Mouse (Mus musculus) induced T-regulatory cell, adult 2 months (primary cell): ENCODE measurements around the gene Tfip11.
A peak's percentile ranks its signal among the peaks of the same experiment; 100 is the strongest.

Experiments
- DNase-seq: peaks from one replicate; pipeline ENCODE4 v3.0.0-alpha.2; 2012; ENCODE audit warnings: low read depth

Gene Tfip11

DNA sequence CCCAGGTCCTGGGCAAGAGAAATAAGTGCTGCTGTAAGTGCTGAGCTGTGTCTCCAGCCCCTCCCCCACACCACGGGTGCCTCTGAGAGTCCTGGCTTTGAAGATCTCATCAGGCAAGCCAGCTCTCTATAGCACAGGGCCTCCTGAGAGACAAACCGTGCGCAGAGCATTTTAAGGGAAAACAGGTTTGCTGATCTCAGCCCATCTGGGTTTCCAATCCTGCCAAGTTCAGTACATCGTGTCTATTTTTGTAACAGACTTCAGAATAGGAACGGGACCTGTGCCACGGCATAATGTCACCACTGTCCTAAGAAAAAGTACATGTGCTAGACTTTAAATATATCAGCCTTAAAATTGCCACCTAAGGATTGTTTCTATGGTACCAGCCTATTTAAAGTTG, 5.2 kb upstream of the Tfip11 start:
- no peak for DNase-seq

DNA sequence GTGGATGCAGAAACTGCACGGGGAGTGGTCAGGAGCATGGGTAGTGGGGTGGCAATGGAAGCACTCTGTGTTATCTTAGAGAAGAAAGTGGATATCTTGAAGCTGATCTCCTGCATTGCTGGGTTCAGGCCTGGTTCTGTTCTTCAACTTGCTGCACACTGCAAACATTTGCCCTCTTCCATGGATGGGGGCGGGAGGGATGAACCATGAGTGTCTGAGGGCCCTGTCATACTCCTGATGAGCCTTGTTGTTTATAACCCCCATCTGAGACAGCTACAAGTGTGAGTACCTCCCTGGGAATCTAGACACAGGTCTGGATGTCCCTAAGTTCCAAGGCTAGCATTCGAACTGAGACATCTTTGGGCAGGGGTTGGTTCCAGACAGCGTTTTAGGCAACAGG, 4.8 kb upstream of the Tfip11 start:
- no peak for DNase-seq

DNA sequence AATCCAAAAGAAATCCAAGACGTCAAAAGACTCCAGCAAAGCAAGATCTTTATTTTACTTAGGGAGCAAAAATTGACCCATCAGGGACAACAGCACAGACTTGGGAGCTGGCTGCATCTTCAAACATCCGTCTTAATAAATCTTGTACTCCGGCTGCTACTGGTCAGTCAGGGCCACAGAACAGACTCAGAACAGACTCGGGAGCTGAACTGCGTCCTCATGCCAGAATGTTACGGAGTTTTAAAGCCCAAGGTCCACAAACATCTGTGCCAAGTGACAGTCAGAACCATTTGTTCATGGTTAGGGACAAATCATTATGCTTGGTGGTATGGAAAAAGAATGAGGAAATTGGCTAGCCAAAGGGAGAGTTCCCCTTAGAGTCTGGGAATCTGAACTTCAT, 2.9 kb upstream of the Tfip11 start:
- DNase-seq, result no peak

DNA sequence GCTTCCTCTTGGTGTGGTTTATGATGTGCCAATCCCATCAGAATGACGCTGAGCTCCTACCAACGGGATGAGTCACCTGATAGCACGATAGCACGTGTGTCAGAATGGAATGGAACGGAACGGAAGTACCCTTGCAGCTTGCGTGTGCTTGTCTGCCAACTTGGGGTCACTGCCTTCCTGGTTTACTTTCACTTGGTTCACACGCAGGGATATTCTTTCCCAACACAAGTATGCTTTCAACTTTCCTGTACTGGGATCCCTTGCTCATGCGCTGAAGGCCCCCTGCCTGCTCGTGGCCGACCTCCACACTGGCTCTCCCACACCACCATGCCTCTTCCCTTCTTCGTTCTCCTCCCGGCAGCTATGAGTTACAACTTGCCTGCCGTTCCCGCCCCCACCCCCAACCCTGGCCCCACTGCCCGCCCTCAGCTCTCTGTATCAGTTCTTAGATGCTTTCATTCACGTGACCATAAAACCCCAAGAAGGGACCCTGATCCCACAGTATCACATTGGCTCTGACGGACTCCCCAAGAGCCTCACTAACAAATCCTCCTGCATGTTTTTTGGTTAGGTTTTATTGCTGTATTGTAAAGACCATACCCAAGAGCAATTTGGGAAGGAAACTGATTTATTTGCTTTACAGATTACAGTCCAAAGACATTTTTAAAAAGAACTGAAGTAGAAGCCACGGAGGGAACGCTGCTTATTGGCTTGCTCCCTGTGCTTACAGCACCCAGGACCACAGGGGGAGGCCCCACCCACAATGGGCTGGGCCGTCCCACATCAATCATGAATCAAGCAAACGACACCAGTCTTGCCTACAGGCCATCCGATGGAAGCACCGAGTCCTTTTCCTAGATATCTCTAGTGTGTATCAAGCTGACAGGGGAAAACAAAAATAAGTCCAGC, 1.3 kb upstream of the Tfip11 start:
- peak; percentile 91 for DNase-seq

GRCm38 (mm10) chr5:112326446-112327009, 370 bp downstream of the Tfip11 start:
- no peak for DNase-seq

DNA sequence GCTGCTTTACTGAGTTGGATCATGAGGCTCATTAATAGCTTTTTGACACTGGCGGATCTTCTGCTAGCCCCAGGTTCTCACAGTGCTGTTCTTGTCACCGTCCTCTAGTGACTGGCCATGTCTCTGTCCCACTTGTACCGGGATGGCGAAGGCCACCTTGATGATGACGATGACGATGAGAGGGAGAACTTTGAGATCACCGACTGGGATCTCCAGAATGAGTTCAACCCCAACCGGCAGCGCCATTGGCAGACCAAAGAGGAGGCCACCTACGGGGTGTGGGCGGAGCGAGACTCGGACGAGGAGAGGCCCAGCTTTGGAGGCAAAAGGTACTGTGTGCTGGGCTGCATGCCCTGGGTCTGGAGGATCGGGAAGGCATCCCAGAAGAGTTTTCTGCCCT, 1.7 kb downstream of the Tfip11 start:
- no peak for DNase-seq

DNA sequence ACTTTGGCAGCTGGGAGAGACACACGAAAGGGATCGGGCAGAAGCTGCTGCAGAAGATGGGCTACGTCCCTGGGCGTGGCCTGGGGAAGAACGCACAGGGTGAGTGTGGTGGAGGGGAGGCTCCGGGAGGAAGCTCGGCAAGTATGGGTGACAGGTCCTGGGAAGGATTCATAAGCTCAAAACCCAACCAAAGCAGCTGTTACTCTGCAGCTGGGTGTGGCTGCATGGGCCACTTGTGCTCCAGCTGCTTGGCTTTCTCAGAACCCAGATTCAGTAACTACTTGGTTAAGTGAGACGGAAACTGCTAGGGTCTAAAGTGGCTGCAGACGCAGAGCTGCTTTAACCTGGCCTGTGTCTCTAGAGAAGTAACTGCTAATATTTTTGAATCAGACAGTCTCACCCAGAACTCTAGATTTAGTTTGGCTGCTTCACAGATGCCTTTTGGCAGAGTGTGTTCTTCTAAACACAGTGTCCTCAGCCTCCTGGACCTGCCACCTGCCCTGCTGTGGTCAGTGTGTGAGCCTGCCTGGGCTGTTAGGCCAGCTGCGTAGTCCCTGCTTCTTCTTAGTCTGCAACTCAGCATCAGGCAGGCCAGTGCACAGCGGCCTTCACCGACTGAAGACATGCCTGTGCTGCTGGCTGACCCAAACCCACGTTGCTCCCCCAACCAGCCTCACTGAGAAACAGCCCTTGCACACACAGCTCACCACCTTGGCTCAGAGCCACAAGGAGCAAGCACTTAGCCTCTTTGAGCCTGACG, 3.8 kb downstream of the Tfip11 start:
- DNase-seq, result no peak

DNA sequence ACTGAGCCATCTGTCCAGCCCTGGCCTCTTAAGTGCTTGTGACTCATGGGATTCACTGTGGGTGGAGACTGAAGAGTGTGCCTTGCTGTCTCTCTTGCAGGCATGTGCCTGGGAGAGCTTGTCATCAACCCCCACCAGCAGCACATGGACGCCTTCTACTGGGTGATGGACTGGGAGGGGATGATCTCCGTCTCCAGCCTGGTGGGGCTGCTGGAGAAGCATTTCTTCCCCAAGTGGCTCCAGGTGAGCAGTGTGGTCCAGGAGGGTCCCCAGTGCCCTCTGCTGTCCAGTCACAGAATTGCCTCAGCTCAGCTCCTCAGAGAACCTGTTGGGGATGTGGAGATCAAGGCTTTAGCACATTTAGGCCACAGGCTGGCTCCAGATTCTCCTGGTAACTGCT, 9.3 kb downstream of the Tfip11 start:
- DNase-seq, result peak; percentile 78

- DNase-seq, result no peak
These were observed 10.8 kb downstream of the Tfip11 start for GRCm38 (mm10) chr5:112337004-112337403.

DNA sequence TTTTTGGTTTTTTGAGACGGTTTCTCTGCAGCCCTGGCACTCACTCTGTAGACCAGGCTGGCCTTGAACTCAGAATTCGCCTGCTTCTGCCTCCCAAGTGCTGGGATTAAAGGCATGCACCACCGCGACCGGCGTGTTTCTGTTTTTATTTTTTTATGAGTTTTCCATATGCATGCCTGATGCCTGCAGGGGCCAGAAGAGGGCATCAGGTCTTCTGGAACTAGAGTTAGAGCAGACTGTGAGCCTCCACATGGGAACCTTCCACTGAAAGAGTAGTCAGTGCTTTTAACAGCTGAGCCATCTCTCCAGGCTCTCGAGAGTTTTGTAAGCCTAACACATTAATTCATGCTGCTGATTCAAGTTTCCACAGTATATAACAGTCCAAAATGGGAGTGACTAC, 13.1 kb downstream of the Tfip11 start:
- no peak for DNase-seq

DNA sequence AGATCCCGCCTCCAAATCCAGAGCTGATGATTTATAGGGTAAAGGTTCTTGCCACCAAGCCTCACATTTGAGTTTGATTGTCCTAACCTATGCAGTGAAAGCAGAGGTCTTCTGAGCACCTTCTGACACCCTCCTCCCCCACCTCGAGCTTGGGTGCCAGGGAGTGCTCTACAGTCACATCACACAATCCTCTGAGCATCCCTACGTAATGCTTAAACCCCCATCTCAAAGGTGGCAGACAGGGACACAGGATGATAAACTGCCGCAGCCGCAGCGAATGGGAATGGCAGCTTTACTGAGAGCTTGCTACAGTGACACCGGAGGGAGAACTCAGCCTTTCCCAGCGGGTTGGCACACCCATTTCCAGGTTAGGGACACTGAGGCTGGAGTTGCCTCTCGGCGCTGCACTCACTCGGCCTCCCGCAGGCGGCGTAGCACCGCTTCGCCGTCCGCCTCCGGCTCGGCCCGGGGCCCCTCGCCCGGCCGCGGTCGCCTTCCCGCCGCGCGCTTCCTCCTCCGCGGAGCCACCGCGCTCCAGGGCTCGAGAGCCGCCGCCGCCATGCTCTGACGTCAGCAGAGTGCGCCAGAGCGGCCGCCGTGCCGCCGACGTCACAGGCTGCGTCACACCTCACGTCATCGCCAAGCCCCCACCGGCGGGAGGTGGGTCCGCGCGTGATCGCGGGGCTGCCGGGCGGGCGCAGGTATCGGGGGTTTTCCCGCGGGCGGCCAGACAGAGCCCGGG, 16.5 kb downstream of the Tfip11 start, which contains the start of the genes Srrd and Hps4:
Gene Srrd, minus strand, starts transcription at position 578 of the 742 bp plus-strand sequence.
Gene Hps4, plus strand, starts transcription at position 621 of the 742 bp plus-strand sequence.
- DNase-seq, result peak; percentile 94

DNA sequence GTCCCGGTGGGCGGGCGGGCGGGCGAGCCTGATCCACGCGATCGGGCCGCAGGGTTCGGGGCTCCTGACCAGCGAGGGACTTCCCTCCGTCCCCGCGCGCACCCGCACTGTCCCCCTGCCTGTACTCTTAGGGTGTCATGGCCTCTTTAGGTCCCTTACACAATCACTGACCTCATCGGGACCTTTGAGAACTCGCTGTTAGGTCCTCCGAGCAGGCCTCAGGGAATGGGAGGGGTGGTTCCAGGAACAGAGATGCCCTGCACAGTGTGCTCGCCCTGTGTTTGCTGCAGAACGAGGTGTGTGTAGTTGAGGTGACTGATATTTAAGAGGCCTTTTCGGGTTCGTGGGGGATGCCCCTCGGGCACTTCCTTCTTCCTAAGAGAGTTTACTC, 17.0 kb downstream of the Tfip11 start:
- DNase-seq, result no peak

GRCm38 (mm10) chr5:112344092-112344960, 18.2 kb downstream of the Tfip11 start:
- no peak for DNase-seq

DNA sequence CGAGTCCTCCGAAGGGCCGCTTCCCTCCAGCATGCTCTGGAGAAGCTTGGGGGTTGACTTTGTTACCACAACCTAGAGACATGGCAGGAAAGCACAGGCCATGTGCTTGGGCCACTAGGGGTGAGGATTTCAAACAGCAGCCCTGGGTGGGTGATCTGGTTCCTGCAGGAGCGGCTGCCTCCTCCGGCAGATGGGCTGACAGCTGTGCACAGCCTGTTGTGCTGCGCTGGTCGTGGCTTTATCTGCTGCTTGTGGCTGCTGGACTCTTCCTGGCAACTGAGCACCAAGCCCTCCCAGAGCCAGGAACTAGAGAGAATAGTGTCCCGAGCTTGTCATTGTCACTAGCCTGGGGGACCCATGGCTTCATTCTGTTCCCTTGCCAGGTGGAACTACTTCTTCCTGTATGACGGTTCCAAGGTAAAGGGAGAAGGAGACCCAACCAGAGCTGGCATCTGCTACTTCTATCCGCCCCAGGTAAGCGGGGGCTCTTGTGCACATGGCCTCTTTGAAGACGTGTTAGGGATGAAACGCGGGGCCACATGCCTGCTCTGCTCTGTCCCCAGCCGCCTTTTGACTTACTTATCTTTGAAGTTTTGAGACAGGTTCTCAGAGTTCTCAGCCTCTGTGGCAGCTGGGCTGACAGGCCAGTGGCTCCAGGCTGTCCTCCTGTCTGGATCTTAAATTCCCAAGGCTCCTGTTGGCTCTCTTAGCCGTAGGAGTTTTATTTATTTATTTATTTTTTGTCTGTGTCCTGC, 20.2 kb downstream of the Tfip11 start:
- no peak for DNase-seq

DNA sequence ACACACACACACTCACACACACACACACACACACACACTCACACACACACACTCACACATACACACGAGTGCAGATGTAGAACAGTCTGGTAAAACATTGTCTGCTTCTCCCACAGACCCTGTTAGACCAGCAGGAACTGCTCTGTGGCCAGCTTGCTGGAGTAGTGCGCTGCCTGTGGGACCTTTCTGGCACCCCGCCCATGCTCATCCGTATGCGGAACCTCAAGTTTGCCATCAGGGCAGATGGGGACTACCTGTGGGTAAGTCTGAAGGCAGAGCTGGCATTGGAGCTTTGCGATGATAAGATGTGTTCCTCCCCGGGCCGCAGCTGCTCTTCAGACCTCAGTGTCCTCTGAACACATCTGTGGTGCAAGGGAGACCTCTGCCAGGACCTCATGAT, 23.0 kb downstream of the Tfip11 start:
- no peak for DNase-seq

DNA sequence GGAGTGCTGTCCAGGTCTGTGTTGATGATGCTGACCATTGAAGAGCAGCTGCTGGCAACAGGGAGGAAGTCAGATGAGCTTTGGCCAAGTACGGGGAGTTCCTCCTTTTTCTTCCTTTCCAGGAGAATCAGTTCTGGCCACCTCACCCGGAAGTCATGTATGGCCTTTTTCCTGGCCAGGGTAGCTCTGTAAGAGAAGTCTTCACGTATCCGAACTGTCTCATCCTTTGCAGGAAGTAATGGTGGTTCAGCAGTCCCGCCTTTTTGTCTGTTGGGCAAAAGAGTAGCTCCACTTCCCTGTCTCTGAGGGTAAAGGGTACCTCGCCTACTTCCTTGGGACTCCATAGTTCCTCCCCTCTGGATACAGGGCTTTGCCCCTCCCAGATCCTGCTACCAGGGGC, 29.3 kb downstream of the Tfip11 start:
- DNase-seq, result no peak

DNA sequence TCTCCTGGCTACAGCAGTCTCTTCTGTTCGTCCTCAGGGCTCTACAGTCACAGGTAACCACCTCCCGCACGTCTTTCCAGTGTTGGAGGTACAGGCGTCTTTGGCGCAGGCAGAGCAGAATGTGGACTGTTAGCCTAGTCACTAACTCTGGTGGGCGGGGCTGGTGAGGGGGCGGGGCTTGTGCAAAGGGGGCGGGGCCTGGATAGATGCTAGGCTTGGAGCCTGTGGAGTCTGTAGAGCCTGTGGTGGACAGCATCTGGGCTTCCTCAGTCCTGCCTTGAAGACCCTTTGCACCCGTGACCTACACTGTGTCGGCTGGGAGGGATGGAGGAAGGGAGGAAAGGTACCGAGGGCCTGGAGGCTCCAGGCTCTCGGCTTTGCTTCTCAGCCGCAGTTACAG, 29.8 kb downstream of the Tfip11 start, which contains the start of gene Gm6583:
Gene Gm6583, minus strand, starts transcription at position 124 of the 400 bp plus-strand sequence.
- no peak for DNase-seq

- DNase-seq, result no peak
These were observed 30.2 kb downstream of the Tfip11 start for GRCm38 (mm10) chr5:112356322-112356721.

- no peak for DNase-seq
These were observed 33.4 kb downstream of the Tfip11 start for GRCm38 (mm10) chr5:112359520-112359919.

- DNase-seq, result no peak
These were observed 33.9 kb downstream of the Tfip11 start for GRCm38 (mm10) chr5:112360077-112360476.
